Mouse (Mus musculus) myocyte (in vitro differentiated cells): Measurements from ENCODE around the gene Smad6.

Source experiments
- CEBPB ChIP-seq: IDR thresholded peaks from 2 replicates; pipeline ENCODE4 v1.6.1; 2011; ENCODE audit warnings: mild to moderate bottlenecking, moderate library complexity; ENCODE audit not compliant: poor library complexity, insufficient read depth, severe bottlenecking
- E2F4 ChIP-seq: IDR thresholded peaks from one replicate; pipeline ENCODE4 v1.6.1; 2011; ENCODE audit warnings: mild to moderate bottlenecking, control low read depth, moderate library complexity; ENCODE audit not compliant: insufficient read depth
- MAX ChIP-seq: IDR thresholded peaks from one replicate; pipeline ENCODE4 v1.6.1; 2011; ENCODE audit warnings: low read depth, mild to moderate bottlenecking, control low read depth
- MYOD1 ChIP-seq, 3 experiments: IDR thresholded peaks; one replicate each; pipeline ENCODE4 v1.6.1; 2011; ENCODE audit warnings: control low read depth in 2 of 3, low read depth in 2 of 3, mild to moderate bottlenecking in 2 of 3, moderate library complexity in 1 of 3; ENCODE audit not compliant: insufficient read length in 2 of 3, control insufficient read depth in 1 of 3
- MYOG ChIP-seq, 3 experiments: IDR thresholded peaks; one replicate each; pipeline ENCODE4 v1.6.1; 2011; ENCODE audit warnings: control low read depth in 2 of 3, low read depth in 2 of 3, mild to moderate bottlenecking in 2 of 3; ENCODE audit not compliant: insufficient read length in 2 of 3, control insufficient read depth in 1 of 3, insufficient read depth in 1 of 3
- POLR2A ChIP-seq: IDR thresholded peaks from one replicate; pipeline ENCODE4 v1.6.1; 2011; ENCODE audit warnings: low read depth, mild to moderate bottlenecking, control low read depth, moderate library complexity; ENCODE audit not compliant: insufficient read length
- POLR2AphosphoS2 ChIP-seq: IDR thresholded peaks from one replicate; pipeline ENCODE4 v1.6.1; 2011; ENCODE audit warnings: low read depth, control low read depth; ENCODE audit not compliant: insufficient read length
- REST ChIP-seq: IDR thresholded peaks from one replicate; pipeline ENCODE4 v1.6.1; 2011; ENCODE audit warnings: mild to moderate bottlenecking, control low read depth, moderate library complexity; ENCODE audit not compliant: insufficient read depth, insufficient read length
- TCF12 ChIP-seq: IDR thresholded peaks from one replicate; pipeline ENCODE4 v1.6.1; 2011; ENCODE audit warnings: mild to moderate bottlenecking, control low read depth; ENCODE audit not compliant: poor library complexity, insufficient read depth, severe bottlenecking
- TCF3 ChIP-seq: IDR thresholded peaks from one replicate; pipeline ENCODE4 v1.6.1; 2011; ENCODE audit warnings: low read depth, control low read depth; ENCODE audit not compliant: insufficient read length
- USF1 ChIP-seq: IDR thresholded peaks from one replicate; pipeline ENCODE4 v1.6.1; 2011; ENCODE audit warnings: low read depth, mild to moderate bottlenecking, control low read depth, moderate library complexity

GRCm38 (mm10) chr9:63926377-63926776 is 95.5 kb downstream of the Smad6 start:
- no peak for TF ChIP-seq POLR2A
- no peak for TF ChIP-seq E2F4
- TF ChIP-seq MAX: no peak
- TF ChIP-seq TCF12: no peak
- TF ChIP-seq REST: no peak
- no peak for TF ChIP-seq POLR2AphosphoS2
- no peak for TF ChIP-seq USF1
- TF ChIP-seq MYOD1 (IDR thresholded peaks at IDR 0.05; ENCODE audit: control insufficient read depth in 1 of 3, insufficient read length in 2 of 3, low read depth in 2 of 3): no peak
- no peak for TF ChIP-seq MYOG (IDR thresholded peaks at IDR 0.05; ENCODE audit: control insufficient read depth in 1 of 3, insufficient read depth in 1 of 3, insufficient read length in 2 of 3, low read depth in 2 of 3)
- no peak for TF ChIP-seq CEBPB
- no peak for TF ChIP-seq TCF3
